Mouse (Mus musculus): ENCODE results near the gene Lrrc29. TPM values are rescaled to one million over a fixed set of nuclear protein-coding genes. Genes with fewer than 3 reads are reported as not detected.

The Lrrc29 gene
- total RNA-seq, 4 experiments from 2014 or later = 3.1 to 14.2 (median 8.5) TPM

- DNase-seq = no peak
Observed at GRCm38 (mm10) chr8:105289805-105290460, 36.1 kb downstream of the Lrrc29 start, which contains the start of gene 4931428F04Rik. 4931428F04Rik (minus strand) TSS chr8:105289864.

- DNase-seq = peak; percentile 94
Observed at GRCm38 (mm10) chr8:105288958-105289732, 36.9 kb downstream of the Lrrc29 start.

GRCm38 (mm10) chr8:105288231-105288630, 37.8 kb downstream of the Lrrc29 start:
- DNase-seq = no peak

GRCm38 (mm10) chr8:105286907-105287306, 39.2 kb downstream of the Lrrc29 start:
- DNase-seq = no peak

- DNase-seq = no peak
Observed at GRCm38 (mm10) chr8:105285514-105285913, 40.6 kb downstream of the Lrrc29 start.

- DNase-seq = no peak
Observed at GRCm38 (mm10) chr8:105283074-105283473, 43.0 kb downstream of the Lrrc29 start.

- DNase-seq = no peak
Observed at GRCm38 (mm10) chr8:105282239-105282638, 43.8 kb downstream of the Lrrc29 start.

GRCm38 (mm10) chr8:105281821-105282220, 44.3 kb downstream of the Lrrc29 start:
- no peak for DNase-seq

GRCm38 (mm10) chr8:105280567-105280966, 45.5 kb downstream of the Lrrc29 start:
- no peak for DNase-seq

GRCm38 (mm10) chr8:105278911-105279334, 47.2 kb downstream of the Lrrc29 start:
- peak; percentile 86 for DNase-seq

GRCm38 (mm10) chr8:105276292-105277120, 49.6 kb downstream of the Lrrc29 start:
- DNase-seq = no peak

- DNase-seq = no peak
Observed at GRCm38 (mm10) chr8:105275840-105276239, 50.2 kb downstream of the Lrrc29 start, which contains the start of gene Nol3. Nol3 (plus strand) TSS chr8:105276140.

GRCm38 (mm10) chr8:105275387-105275786, 50.7 kb downstream of the Lrrc29 start:
- DNase-seq = no peak

GRCm38 (mm10) chr8:105270916-105271186, 55.2 kb downstream of the Lrrc29 start:
- DNase-seq = no peak

- DNase-seq = no peak
Observed at GRCm38 (mm10) chr8:105270101-105270915, 55.8 kb downstream of the Lrrc29 start.

- no peak for DNase-seq
Observed at GRCm38 (mm10) chr8:105269461-105269947, 56.6 kb downstream of the Lrrc29 start, which contains the start of gene Hsf4. Hsf4 (plus strand) TSS chr8:105269801.

GRCm38 (mm10) chr8:105269075-105269458, 57.0 kb downstream of the Lrrc29 start:
- DNase-seq = no peak

- no peak for DNase-seq
Observed at GRCm38 (mm10) chr8:105268342-105269074, 57.6 kb downstream of the Lrrc29 start.

GRCm38 (mm10) chr8:105266775-105267174, 59.3 kb downstream of the Lrrc29 start:
- DNase-seq = no peak

GRCm38 (mm10) chr8:105265128-105265527, 61.0 kb downstream of the Lrrc29 start:
- no peak for DNase-seq
